ENCODE assay signal across 8 mouse cellular contexts in genomic region chr3:69041298-69041697, GRCm38 (mm10). TPM values are rescaled to one million over a fixed set of nuclear protein-coding genes. Genes with fewer than 3 reads are reported as not detected.
DNase-seq lines count a peak whose midpoint lies in the region; ATAC-seq lines count a peak whose summit lies in the region.

No protein-coding gene starts in this region.

- H3K36me3 ChIP-seq in heart, embryonic 11.5 days (ENCODE audit: control insufficient read depth, insufficient read depth, low read length) = peaks cover 9% of the 10 kb centered on the region
- peaks cover 38% of the 10 kb centered on the region for H3K36me3 ChIP-seq in intestine, embryonic 14.5 days (ENCODE audit: control insufficient read depth, insufficient read depth, low read length)

- H3K27ac ChIP-seq in heart, embryonic 11.5 days (ENCODE audit: low read depth, low read length) = no peak overlapping the region
- H3K27ac ChIP-seq in intestine, embryonic 14.5 days (ENCODE audit: low read depth) = no peak overlapping the region

- H3K9me3 ChIP-seq in heart, embryonic 11.5 days (replicated peaks; ENCODE audit: control insufficient read depth, low read length) = no peaks in the 10 kb centered on the region
- no peaks in the 10 kb centered on the region for H3K9me3 ChIP-seq in intestine, embryonic 14.5 days (ENCODE audit: control insufficient read depth, low read length)

- no peaks in the 10 kb centered on the region for H3K27me3 ChIP-seq in heart, embryonic 11.5 days (ENCODE audit: control insufficient read depth, insufficient read depth, low read length)
- H3K27me3 ChIP-seq in intestine, embryonic 14.5 days (replicated peaks; ENCODE audit: control insufficient read depth, insufficient read depth, low read length) = no peaks in the 10 kb centered on the region

- peaks cover 4% of the 10 kb centered on the region; the same call in 1 of the 2 replicates for H3K4me1 ChIP-seq in heart, embryonic 11.5 days (ENCODE audit: control insufficient read depth, insufficient read depth, low read length)
- 0 out of 2 replicates have a peak, but pooled peaks cover 2% of the 10 kb centered on the region for H3K4me1 ChIP-seq in intestine, embryonic 14.5 days (replicated peaks; ENCODE audit: control insufficient read depth, insufficient read depth, low read length)

- whole genome bisulfite sequencing in heart, embryonic 11.5 days (ENCODE audit: insufficient replicate concordance) = 73% methylated on average over 5 of the region's 5 CpGs
- 80% methylated on average over 5 of the region's 5 CpGs for WGBS in intestine, embryonic 14.5 days

- intact Hi-C loops in heart, postnatal 10 days (cut with DNase I) = no loop called here

- H3K9ac ChIP-seq in heart, embryonic 11.5 days (ENCODE audit: low read depth, low read length) = no peak overlapping the region
- H3K9ac ChIP-seq in intestine, embryonic 14.5 days (ENCODE audit: low read length) = no peak overlapping the region

- peak overlapping the region; percentile 28 for H3K4me3 ChIP-seq in heart, embryonic 11.5 days (ENCODE audit: low read depth, low read length)
- H3K4me3 ChIP-seq in intestine, embryonic 14.5 days (ENCODE audit: low read depth, low read length) = peak overlapping the region; percentile 3; the same call in 1 of the 2 replicates

- no peak for ATAC-seq in heart, embryonic 11.5 days (replicated peaks; ENCODE audit: insufficient number of reproducible peaks, low FRiP score, low TSS enrichment)
- no peak for ATAC-seq in intestine, embryonic 14.5 days (replicated peaks; ENCODE audit: low FRiP score, low TSS enrichment, low read depth)
- peak; percentile 66 for ATAC-seq in neutrophil, adult 5-6 weeks (ENCODE audit: extremely low read depth, insufficient number of reproducible peaks, low FRiP score, poor library complexity, severe bottlenecking)

- DNase-seq in heart, postnatal 10 days = no peak
- peak; percentile 13 to 30 for DNase-seq in spleen, adult 18-20 months
- no peak for DNase-seq in spleen, postnatal 4 days (ENCODE audit: low spot score in 2 of 2)
- DNase-seq in intestine, embryonic 14.5 days (ENCODE audit: low spot score) = no peak
- DNase-seq in cerebellum, postnatal 25 days = no peak
- DNase-seq in gastrocnemius, postnatal 25 days = no peak

- peak overlapping the region; percentile 47 for H3K4me2 ChIP-seq in heart, embryonic 11.5 days
- H3K4me2 ChIP-seq in intestine, embryonic 14.5 days (ENCODE audit: low read length) = peak overlapping the region; percentile 25

RNA-seq across cellular contexts. Expression of gene Trim59, which starts 3.3 kb away (rescaled TPM):
- polyA plus RNA-seq in heart, embryonic 11.5 days (2014; fragmentation: Nextera tagmentation; extraction: Ambion mirVana) = 104 and 110 TPM in 2 replicates
- total RNA-seq in heart, postnatal 10 days (2021) = 10 to 100 TPM; 16.0 to 16.7 TPM
- polyA plus RNA-seq in intestine, embryonic 14.5 days (2014; fragmentation: Nextera tagmentation; extraction: Ambion mirVana) = 87.2 and 102 TPM in 2 replicates
- total RNA-seq in neutrophil, adult 5-6 weeks (2017) = 29.9 and 34.7 TPM in 2 replicates
- total RNA-seq in gastrocnemius, postnatal 25 days (2021) = 1 to 10 TPM in 1 of 2 experiments, under 1 TPM in 1; 0.84 to 1.7 TPM

RNA-seq across cellular contexts. Expression of gene Smc4, which starts 36.8 kb away (rescaled TPM):
- 165 and 180 TPM in 2 replicates for polyA plus RNA-seq in heart, embryonic 11.5 days (2014; fragmentation: Nextera tagmentation; extraction: Ambion mirVana)
- 10 to 100 TPM; 39.7 to 45.7 TPM for total RNA-seq in heart, postnatal 10 days (2021)
- polyA plus RNA-seq in intestine, embryonic 14.5 days (2014; fragmentation: Nextera tagmentation; extraction: Ambion mirVana) = 135 and 149 TPM in 2 replicates
- total RNA-seq in neutrophil, adult 5-6 weeks (2017) = 355 and 369 TPM in 2 replicates
- total RNA-seq in gastrocnemius, postnatal 25 days (2021) = 1 to 10 TPM; 6.6 to 9.7 TPM

RNA-seq across cellular contexts. Expression of gene Ift80, which starts 36.9 kb away (rescaled TPM):
- 8.3 and 9.5 TPM in 2 replicates for polyA plus RNA-seq in heart, embryonic 11.5 days (2014; fragmentation: Nextera tagmentation; extraction: Ambion mirVana)
- 1 to 10 TPM; 7.2 to 9.0 TPM for total RNA-seq in heart, postnatal 10 days (2021)
- polyA plus RNA-seq in intestine, embryonic 14.5 days (2014; fragmentation: Nextera tagmentation; extraction: Ambion mirVana) = 12.5 and 15.3 TPM in 2 replicates
- 29.7 and 30.4 TPM in 2 replicates for total RNA-seq in neutrophil, adult 5-6 weeks (2017)
- total RNA-seq in gastrocnemius, postnatal 25 days (2021) = 1 to 10 TPM; 3.3 to 4.8 TPM

Comparison
In these comparisons a context has a peak if more than half of its experiments do, and no peak if none do; other contexts are left out.
1. DNase-seq: peak in spleen, adult 18-20 months (2 of 2); none in heart, postnatal 10 days (0 of 2), spleen, postnatal 4 days (0 of 2), intestine, embryonic 14.5 days (single experiment), cerebellum, postnatal 25 days (0 of 2) and gastrocnemius, postnatal 25 days (single experiment).
2. RNA of gene Trim59, which starts 3.3 kb away (total RNA-seq): 29.9 to 34.7 TPM in neutrophil, adult 5-6 weeks and 16.0 to 16.7 TPM in heart, postnatal 10 days; 0.84 to 1.7 TPM in gastrocnemius, postnatal 25 days; every median in the first group is over 4 times any median in the second.